Mouse (Mus musculus): ENCODE results near the gene Hscb.
A peak's percentile ranks its signal among the peaks of the same experiment; 100 is the strongest.

Hscb gene

DNA sequence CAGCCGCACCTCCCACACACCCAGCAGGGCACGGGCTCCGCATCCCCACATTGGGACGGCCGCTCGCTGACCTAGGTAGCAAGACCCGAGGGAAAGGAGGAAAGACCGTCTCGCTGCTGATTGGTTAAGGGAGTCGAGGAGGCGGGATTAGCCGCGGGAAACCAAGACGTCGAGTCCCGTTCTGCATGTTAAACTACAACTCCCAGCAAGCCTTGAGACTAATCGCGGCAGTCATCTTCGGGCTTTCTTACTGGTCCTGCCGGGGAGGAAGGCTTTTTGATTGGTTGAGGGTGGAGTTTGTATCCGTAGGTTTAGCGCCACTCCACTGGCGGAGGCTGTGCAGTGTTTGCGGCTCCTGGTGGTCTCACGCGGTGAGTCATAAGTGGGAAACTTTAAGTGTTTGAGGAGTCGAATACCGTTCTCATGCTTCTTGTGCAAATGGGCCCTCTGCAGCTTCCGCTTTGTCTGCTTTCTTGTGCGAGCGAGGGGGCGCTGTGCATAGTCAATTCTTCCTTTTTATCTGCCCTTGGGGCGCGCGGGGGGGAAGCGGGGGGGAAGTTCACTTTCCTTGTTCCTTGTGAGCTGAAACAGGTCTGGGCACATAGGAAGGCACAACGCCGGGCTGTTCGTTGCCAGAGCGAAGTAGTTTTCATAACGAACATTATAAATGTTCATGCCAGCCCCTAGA is at the start of gene Hscb, which contains the start of gene Chek2:
TSS of gene Hscb (minus strand) at position 100 of the 688 bp plus-strand sequence.
TSS of gene Chek2 (plus strand) at position 302 of the 688 bp plus-strand sequence.
- TF ChIP-seq GATA4 (IDR thresholded peaks at IDR 0.05; ENCODE audit: insufficient replicate concordance, low read length), result peak; percentile 45; the same call in 1 of the 2 replicates

- TF ChIP-seq GATA4 (IDR thresholded peaks at IDR 0.05; ENCODE audit: insufficient replicate concordance, low read length), result no peak
Measured at GRCm38 (mm10) chr5:110888596-110888995, 49.0 kb upstream of the Hscb start.

- no peak; the same call in 1 of the 2 replicates for TF ChIP-seq GATA4 (IDR thresholded peaks at IDR 0.05; ENCODE audit: insufficient replicate concordance, low read length)
Measured at GRCm38 (mm10) chr5:110879584-110880374, 40.2 kb upstream of the Hscb start, which contains the start of gene Ttc28. Gene Ttc28 (plus strand): TSS chr5:110879803.

DNA sequence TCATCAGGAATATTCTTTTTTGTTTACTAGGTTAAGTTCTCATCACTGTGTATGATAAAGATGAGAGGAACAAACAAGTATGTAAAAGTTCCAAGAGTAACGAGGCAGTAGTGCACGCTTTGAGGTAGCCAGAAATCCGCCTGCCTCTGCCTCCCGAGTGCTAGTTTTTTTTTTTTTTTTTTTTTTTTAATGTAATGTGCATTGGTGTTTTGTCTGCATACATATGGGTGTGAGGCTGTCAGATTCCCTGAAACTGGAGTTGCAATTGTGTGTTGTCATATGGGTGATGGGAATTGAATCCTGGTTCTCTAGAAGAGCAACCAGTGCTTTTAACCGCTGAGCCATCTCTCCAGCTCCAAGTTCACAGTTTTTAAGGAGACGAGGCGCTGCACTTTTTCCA is 39.5 kb upstream of the Hscb start:
- no peak for TF ChIP-seq GATA4 (IDR thresholded peaks at IDR 0.05; ENCODE audit: insufficient replicate concordance, low read length)

- TF ChIP-seq GATA4 (IDR thresholded peaks at IDR 0.05; ENCODE audit: insufficient replicate concordance, low read length), result no peak
Measured at GRCm38 (mm10) chr5:110877666-110878505, 38.3 kb upstream of the Hscb start.

- no peak for TF ChIP-seq GATA4 (IDR thresholded peaks at IDR 0.05; ENCODE audit: insufficient replicate concordance, low read length)
Measured at GRCm38 (mm10) chr5:110875286-110875685, 35.7 kb upstream of the Hscb start.

DNA sequence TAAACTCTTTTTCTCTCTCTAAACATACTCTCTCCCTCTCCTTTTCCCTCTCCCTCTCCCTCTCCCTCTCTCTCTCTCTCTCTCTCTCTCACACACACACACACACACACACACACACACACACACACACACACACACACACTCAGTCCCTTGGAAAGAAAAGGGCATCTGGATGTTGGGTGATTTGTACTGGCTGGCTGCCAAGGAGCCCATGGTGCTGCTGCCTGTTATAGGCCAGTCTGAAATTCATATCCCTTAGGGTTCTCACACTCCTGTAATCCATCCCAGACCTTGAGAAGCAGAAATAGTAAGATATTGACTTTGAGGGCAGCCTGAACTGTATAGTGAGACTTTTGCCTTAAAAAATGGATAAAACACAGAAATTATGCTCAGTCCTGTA is 35.1 kb upstream of the Hscb start:
- TF ChIP-seq GATA4 (IDR thresholded peaks at IDR 0.05; ENCODE audit: insufficient replicate concordance, low read length), result no peak

DNA sequence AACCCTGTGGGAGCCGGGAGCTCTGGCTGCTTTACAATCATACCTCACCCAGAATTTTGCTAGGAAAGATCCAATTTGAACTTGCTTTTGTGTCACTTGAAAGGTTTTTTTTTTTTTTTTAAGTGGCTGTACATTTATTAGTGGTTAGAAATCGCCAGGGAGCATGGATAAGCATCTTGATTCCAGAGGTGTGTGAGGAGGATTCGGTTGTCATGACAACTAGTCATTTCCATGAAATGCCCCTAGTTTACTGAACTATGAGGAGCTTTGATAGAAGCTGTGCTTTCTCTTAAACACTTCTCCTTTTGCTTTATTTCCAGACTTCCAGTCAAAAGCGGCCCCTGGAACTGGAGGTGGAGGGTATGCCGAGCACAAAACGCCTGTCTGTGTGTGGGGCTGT is 33.6 kb upstream of the Hscb start:
- no peak for TF ChIP-seq GATA4 (IDR thresholded peaks at IDR 0.05; ENCODE audit: insufficient replicate concordance, low read length)

GRCm38 (mm10) chr5:110869242-110869669 is 29.7 kb upstream of the Hscb start:
- TF ChIP-seq GATA4 (IDR thresholded peaks at IDR 0.05; ENCODE audit: insufficient replicate concordance, low read length), result no peak

DNA sequence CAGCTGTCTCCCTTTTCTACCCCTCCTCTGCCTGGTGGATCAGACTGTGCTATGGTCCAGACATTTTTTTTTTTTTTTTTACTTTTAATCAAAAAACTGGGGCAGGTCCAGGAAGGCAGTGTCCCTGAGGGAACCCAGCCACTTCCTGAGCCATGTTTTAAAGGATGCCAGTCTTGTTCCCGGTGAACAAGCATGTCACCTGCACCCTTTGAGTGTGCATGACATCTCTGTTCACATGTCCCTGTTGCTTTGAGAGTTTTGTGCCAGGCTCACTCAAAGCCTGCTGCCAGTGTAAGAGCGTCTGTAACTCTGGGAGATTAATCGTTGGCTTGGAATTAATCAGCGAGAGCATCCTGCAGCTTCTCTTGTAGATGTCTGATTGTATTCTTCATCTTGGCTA is 28.9 kb upstream of the Hscb start:
- no peak for TF ChIP-seq GATA4 (IDR thresholded peaks at IDR 0.05; ENCODE audit: insufficient replicate concordance, low read length)

GRCm38 (mm10) chr5:110860445-110860844 is 20.9 kb upstream of the Hscb start:
- TF ChIP-seq GATA4 (IDR thresholded peaks at IDR 0.05; ENCODE audit: insufficient replicate concordance, low read length), result no peak

- no peak for TF ChIP-seq GATA4 (IDR thresholded peaks at IDR 0.05; ENCODE audit: insufficient replicate concordance, low read length)
Measured at GRCm38 (mm10) chr5:110859013-110859650, 19.6 kb upstream of the Hscb start.

GRCm38 (mm10) chr5:110857091-110857490 is 17.5 kb upstream of the Hscb start:
- TF ChIP-seq GATA4 (IDR thresholded peaks at IDR 0.05; ENCODE audit: insufficient replicate concordance, low read length), result peak; percentile 51; the same call in 1 of the 2 replicates

GRCm38 (mm10) chr5:110852990-110853389 is 13.4 kb upstream of the Hscb start:
- no peak for TF ChIP-seq GATA4 (IDR thresholded peaks at IDR 0.05; ENCODE audit: insufficient replicate concordance, low read length)

All from liver, adult (tissue).